Mouse (Mus musculus) embryonic facial prominence, embryonic 11.5 days (tissue): ENCODE results near the gene 8030411F24Rik. TPM values are rescaled to one million over a fixed set of nuclear protein-coding genes. Genes with fewer than 3 reads are reported as not detected.
"Not testable (repeated sequence)": the region's sequence is repeated elsewhere in the genome, so short reads cannot be mapped to it uniquely, and the experiment has no call there.

ENCODE experiments used
- ATAC-seq: fragments of 200-750 bp; cut with Nextera tagmentation; replicated peaks from 2 replicates; pipeline ENCODE4 v1.8.0; 2017; ENCODE audit warnings: low read depth; ENCODE audit not compliant: insufficient number of reproducible peaks, low FRiP score, low TSS enrichment
- DNase-seq: peaks from one replicate; pipeline ENCODE4 v3.0.0-alpha.2; 2015; ENCODE audit warnings: low spot score
- H3K27ac ChIP-seq: fragments of 300-500 bp; sonication (generic); replicated peaks from 2 replicates; pipeline ENCODE4 v1.5.1; 2014; ENCODE audit warnings: mild to moderate bottlenecking, low read depth, low read length, control low read depth
- H3K27me3 ChIP-seq: fragments of 300-500 bp; sonication (generic); 2 replicates; pipeline ENCODE4 v1.6.1; 2014; ENCODE audit warnings: mild to moderate bottlenecking, low read length, moderate library complexity, mixed read lengths; ENCODE audit not compliant: control insufficient read depth, insufficient read depth
- H3K36me3 ChIP-seq: fragments of 300-500 bp; sonication (generic); replicated peaks from 2 replicates; pipeline ENCODE4 v1.6.1; 2014; ENCODE audit warnings: low read depth, mild to moderate bottlenecking, low read length, moderate library complexity, mixed read lengths; ENCODE audit not compliant: control insufficient read depth, insufficient read depth
- H3K4me1 ChIP-seq: fragments of 300-500 bp; sonication (generic); 2 replicates; pipeline ENCODE4 v1.6.1; 2014; ENCODE audit warnings: low read length, mixed read lengths; ENCODE audit not compliant: control insufficient read depth, insufficient read depth
- H3K4me2 ChIP-seq: fragments of 300-500 bp; sonication (generic); 2 replicates; pipeline ENCODE4 v1.6.1; 2014; ENCODE audit warnings: low read depth, mild to moderate bottlenecking, control low read depth, low read length, moderate library complexity
- H3K4me3 ChIP-seq: fragments of 300-500 bp; sonication (generic); 2 replicates; pipeline ENCODE4 v1.5.1; 2014; ENCODE audit warnings: low read depth, low read length, control low read depth
- H3K9ac ChIP-seq: fragments of 300-500 bp; sonication (generic); replicated peaks from 2 replicates; pipeline ENCODE4 v1.6.1; 2014; ENCODE audit warnings: mild to moderate bottlenecking, control low read depth, low read length
- H3K9me3 ChIP-seq: fragments of 300-500 bp; sonication (generic); replicated peaks from 2 replicates; pipeline ENCODE4 v1.6.1; 2016; ENCODE audit warnings: mild to moderate bottlenecking, low read length, inconsistent platforms, mixed read lengths; ENCODE audit not compliant: control insufficient read depth
- WGBS: fragments of 180-500 bp; shearing (Covaris S2); extraction: QIAGEN DNeasy Blood & Tissue Kit; methylation state at CpG from one replicate; pipeline ENCODE4 v1.1.7; 2014; 5-methylcytosine and 5-hydroxymethylcytosine counted together
- polyA plus RNA-seq: library from polyadenylated mRNA; unstranded; fragments of >200 nt; fragmentation: Nextera tagmentation; extraction: Ambion mirVana; gene quantifications from 2 replicates; pipeline ENCODE4 v1.2.1, GENCODE M21; 2014

8030411F24Rik gene
- polyA plus RNA-seq, 1 experiment from 2014 or later = not detected

- Histone ChIP-seq H3K27me3 (no peaks in the 10 kb centered on the region), H3K27ac (no peak overlapping the region), H3K4me3 (no peak overlapping the region), H3K4me2 (no peak overlapping the region), H3K36me3 (no peaks in the 10 kb centered on the region), H3K9ac (no peak overlapping the region), H3K4me1 (no peaks in the 10 kb centered on the region), H3K9me3 (no peaks in the 10 kb centered on the region)
- ATAC-seq = no peak
- no peak for DNase-seq
- 95% methylated on average over 1 of the region's 1 CpGs for WGBS
These were observed 18.0 kb upstream of the 8030411F24Rik start for GRCm38 (mm10) chr2:148763648-148764388.

- 91% methylated on average over 4 of the region's 4 CpGs for WGBS
- ATAC-seq, H3K4me2 ChIP-seq: not testable (repeated sequence)
These were observed 10.4 kb upstream of the 8030411F24Rik start, which contains the start of gene Cst11 for GRCm38 (mm10) chr2:148771397-148771796. TSS of gene Cst11 (minus strand) at chr2:148771497.

GRCm38 (mm10) chr2:148789142-148789541 is 7.3 kb downstream of the 8030411F24Rik start, which contains the start of gene Cst12:
TSS of gene Cst12 (plus strand) at chr2:148789361.
- no peak within 1 kb of the TSS for H3K4me2 ChIP-seq
- 93% methylated on average over 6 of the region's 6 CpGs for WGBS
- no peaks in the 10 kb centered on the region for H3K27me3 ChIP-seq
- H3K4me3 ChIP-seq = no peak within 1 kb of the TSS
- no peaks in the 10 kb centered on the region for H3K4me1 ChIP-seq
- no peaks in the 10 kb centered on the region for H3K36me3 ChIP-seq
- H3K9me3 ChIP-seq = no peaks in the 10 kb centered on the region
- H3K27ac ChIP-seq = no peak within 1 kb of the TSS
- no peak within 1 kb of the TSS for H3K9ac ChIP-seq
- no peak for DNase-seq
- ATAC-seq = no peak

More at GRCm38 (mm10) chr2:148771397-148771796, 10.4 kb upstream of the 8030411F24Rik start, which contains the start of gene Cst11:
- not testable (repeated sequence) for DNase-seq, H3K4me3 ChIP-seq, H3K9ac ChIP-seq, H3K4me1 ChIP-seq, H3K9me3 ChIP-seq, H3K27ac ChIP-seq, H3K27me3 ChIP-seq, H3K36me3 ChIP-seq

- H3K9me3 ChIP-seq = no peaks in the 10 kb centered on the region
- no peak for ATAC-seq
- H3K4me3 ChIP-seq = no peak within 1 kb of the TSS
- DNase-seq = no peak
- no peaks in the 10 kb centered on the region for H3K27me3 ChIP-seq
- H3K36me3 ChIP-seq = no peaks in the 10 kb centered on the region
- no peak within 1 kb of the TSS for H3K4me2 ChIP-seq
- H3K27ac ChIP-seq = no peak within 1 kb of the TSS
- H3K9ac ChIP-seq = no peak within 1 kb of the TSS
- no peaks in the 10 kb centered on the region for H3K4me1 ChIP-seq
- 76% methylated on average over 1 of the region's 1 CpGs for WGBS
These were observed 16.7 kb downstream of the 8030411F24Rik start, which contains the start of gene Cst8 for GRCm38 (mm10) chr2:148798485-148798884. TSS of gene Cst8 (plus strand) at chr2:148798785.

- 68% methylated on average over 3 of the region's 3 CpGs for WGBS
- ATAC-seq (no peak), DNase-seq (no peak)
- Histone ChIP-seq H3K27me3 (no peaks in the 10 kb centered on the region), H3K4me3 (no peak overlapping the region), H3K36me3 (no peaks in the 10 kb centered on the region), H3K9me3 (no peaks in the 10 kb centered on the region), H3K27ac (no peak overlapping the region), H3K4me2 (no peak overlapping the region), H3K4me1 (no peaks in the 10 kb centered on the region), H3K9ac (no peak overlapping the region)
These were observed 19.7 kb downstream of the 8030411F24Rik start for GRCm38 (mm10) chr2:148801491-148801921.

- 79% methylated on average over 6 of the region's 6 CpGs for WGBS
- DNase-seq (no peak), ATAC-seq (no peak)
- Histone ChIP-seq H3K4me2 (no peak overlapping the region), H3K27ac (no peak overlapping the region), H3K4me3 (no peak overlapping the region), H3K36me3 (no peaks in the 10 kb centered on the region), H3K9ac (no peak overlapping the region), H3K9me3 (no peaks in the 10 kb centered on the region), H3K27me3 (no peaks in the 10 kb centered on the region), H3K4me1 (no peaks in the 10 kb centered on the region)
These were observed 24.9 kb downstream of the 8030411F24Rik start for GRCm38 (mm10) chr2:148806696-148807095.

GRCm38 (mm10) chr2:148819909-148820308 is 38.1 kb downstream of the 8030411F24Rik start, which contains the start of gene Cst13:
TSS of gene Cst13 (plus strand) at chr2:148820081.
- H3K9me3 ChIP-seq = no peaks in the 10 kb centered on the region
- no peaks in the 10 kb centered on the region for H3K27me3 ChIP-seq

GRCm38 (mm10) chr2:148825986-148826385 is 44.2 kb downstream of the 8030411F24Rik start:
- Histone ChIP-seq H3K9me3 (no peaks in the 10 kb centered on the region), H3K4me3 (no peak overlapping the region), H3K36me3 (no peaks in the 10 kb centered on the region), H3K4me1 (no peaks in the 10 kb centered on the region), H3K4me2 (no peak overlapping the region), H3K27ac (no peak overlapping the region), H3K9ac (no peak overlapping the region), H3K27me3 (no peaks in the 10 kb centered on the region)
- DNase-seq (no peak), ATAC-seq (no peak)
- WGBS = 71% methylated on average over 1 of the region's 1 CpGs

More at GRCm38 (mm10) chr2:148819909-148820308, 38.1 kb downstream of the 8030411F24Rik start, which contains the start of gene Cst13:
- no peaks in the 10 kb centered on the region for H3K36me3 ChIP-seq
- no peak within 1 kb of the TSS for H3K27ac ChIP-seq
- ATAC-seq (no peak), DNase-seq (no peak)
- no peaks in the 10 kb centered on the region for H3K4me1 ChIP-seq
- H3K4me2 ChIP-seq = no peak within 1 kb of the TSS
- H3K9ac ChIP-seq = no peak within 1 kb of the TSS
- no peak within 1 kb of the TSS for H3K4me3 ChIP-seq
